Mouse (Mus musculus): ENCODE data around the gene Plekhg1.

Gene Plekhg1

DNA sequence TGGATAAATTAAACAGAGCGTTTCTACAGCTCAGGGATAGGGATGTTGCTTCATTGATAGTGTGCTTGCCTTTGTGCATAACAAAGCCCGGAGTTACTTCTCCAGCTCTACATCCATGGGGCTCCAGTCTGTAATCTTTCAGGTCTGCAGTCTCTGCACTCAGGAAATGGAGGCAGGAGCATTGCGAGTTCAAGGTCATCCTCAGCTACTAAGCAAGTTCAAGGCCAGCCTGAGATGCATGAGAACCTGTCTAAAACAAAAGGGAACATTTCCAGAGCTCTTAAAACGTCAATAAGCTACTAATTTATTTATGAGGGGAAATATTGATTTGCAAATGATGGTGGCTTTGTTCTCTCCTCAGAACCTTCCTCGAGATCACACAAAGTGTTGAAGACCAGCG is 209.1 kb downstream of the Plekhg1 start:
- DNase-seq (ENCODE audit: low read depth, low spot score): no peak

DNA sequence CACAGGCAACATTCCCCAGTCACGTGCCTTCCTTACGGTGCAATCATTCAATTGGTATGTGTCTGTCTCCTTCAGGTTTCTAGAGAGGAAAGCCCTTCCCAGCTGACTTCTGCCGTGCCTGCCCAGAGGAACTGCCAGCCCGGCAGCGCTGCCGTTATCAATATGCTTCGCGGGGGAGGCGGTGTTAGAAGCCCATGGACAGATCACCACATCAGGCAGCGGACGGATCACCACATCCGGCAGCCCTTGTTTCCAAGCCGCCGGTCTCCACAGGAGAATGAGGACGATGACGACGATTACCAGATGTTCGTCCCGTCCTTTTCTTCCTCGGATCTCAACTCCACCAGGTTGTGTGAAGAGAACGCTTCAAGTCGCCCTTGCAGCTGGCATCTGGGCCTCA is 216.3 kb downstream of the Plekhg1 start:
- DNase-seq (ENCODE audit: low read depth, low spot score): no peak

DNA sequence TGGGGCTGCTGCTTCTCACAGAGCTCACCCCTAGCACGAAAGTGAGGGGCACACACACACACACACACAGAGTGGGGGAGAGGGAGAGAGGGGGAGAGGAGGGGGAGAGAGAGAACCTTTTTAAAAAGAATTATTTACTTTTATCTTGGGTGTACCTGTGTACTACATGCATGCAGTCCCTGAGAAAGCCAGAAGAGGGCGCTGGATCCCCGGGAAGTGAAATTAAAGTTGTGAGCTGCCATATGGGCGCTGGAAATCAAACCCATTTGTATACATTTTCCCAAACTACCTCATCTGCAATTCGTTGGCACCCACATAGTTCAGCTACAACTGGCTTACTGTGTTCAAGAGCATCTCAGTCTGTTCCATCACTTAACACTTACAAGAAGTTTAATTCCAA is 218.4 kb downstream of the Plekhg1 start:
- no peak for DNase-seq (ENCODE audit: low read depth, low spot score)

DNA sequence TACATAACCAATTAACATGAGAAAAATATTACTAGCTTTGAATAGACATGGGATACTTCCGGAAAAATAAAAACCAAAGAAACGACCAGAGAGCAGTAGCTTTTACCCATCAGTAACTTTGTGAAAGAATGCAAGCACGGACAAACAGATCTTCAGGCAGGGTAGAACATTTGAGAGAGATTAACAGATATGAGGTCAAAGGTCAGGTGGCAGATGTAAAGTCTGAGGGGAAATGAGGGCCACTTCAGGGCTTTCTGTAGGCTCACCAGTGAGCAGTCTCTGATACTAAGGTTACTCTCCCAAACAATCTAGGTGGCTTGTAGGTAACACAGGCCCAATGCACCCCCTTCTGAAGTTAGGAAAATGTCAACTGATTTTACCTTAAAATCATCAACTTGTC is 228.9 kb downstream of the Plekhg1 start:
- DNase-seq (ENCODE audit: low read depth, low spot score): no peak

- no peak for DNase-seq (ENCODE audit: low read depth, low spot score)
These were observed 232.1 kb downstream of the Plekhg1 start for GRCm38 (mm10) chr10:3972237-3972636.

DNA sequence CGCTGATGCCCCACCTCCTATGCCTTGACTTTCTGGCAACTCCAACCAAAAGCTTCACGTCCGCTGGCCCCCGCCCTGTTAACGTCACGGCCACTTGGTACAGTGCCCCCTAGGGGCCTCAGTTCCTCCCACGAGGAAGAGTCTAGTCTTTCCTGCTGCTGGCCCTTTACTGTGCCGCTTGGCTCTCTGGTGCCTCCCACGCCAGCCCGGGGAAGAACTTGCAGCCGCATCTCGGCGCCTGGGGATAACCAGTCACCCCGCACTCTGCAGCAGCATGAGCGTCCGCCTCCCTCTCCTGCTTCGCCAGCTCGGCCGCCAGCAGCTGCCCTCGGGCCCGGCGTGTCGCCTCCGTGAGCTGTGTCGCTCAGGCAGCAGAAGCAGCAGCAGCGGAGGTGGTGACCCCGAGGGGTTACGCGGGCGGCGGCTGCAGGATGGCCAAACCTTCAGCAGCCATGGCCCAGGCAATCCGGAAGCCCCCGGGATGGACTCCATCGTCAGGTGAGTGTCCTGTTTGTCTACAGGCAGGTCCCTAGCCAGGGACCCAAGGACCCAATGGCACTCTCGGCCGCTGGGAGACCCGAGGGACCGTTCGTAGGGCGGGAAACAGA is 232.9 kb downstream of the Plekhg1 start, which contains the start of gene Mthfd1l:
Gene Mthfd1l, plus strand, starts transcription at position 138 of the 608 bp plus-strand sequence.
- DNase-seq (ENCODE audit: low read depth, low spot score): peak; percentile 60

GRCm38 (mm10) chr10:3973589-3974070 is 233.5 kb downstream of the Plekhg1 start:
- DNase-seq (ENCODE audit: low read depth, low spot score): peak; percentile 80

GRCm38 (mm10) chr10:3974380-3974779 is 234.2 kb downstream of the Plekhg1 start:
- DNase-seq (ENCODE audit: low read depth, low spot score): no peak

- no peak for DNase-seq (ENCODE audit: low read depth, low spot score)
These were observed 235.9 kb downstream of the Plekhg1 start for GRCm38 (mm10) chr10:3975898-3976622.

DNA sequence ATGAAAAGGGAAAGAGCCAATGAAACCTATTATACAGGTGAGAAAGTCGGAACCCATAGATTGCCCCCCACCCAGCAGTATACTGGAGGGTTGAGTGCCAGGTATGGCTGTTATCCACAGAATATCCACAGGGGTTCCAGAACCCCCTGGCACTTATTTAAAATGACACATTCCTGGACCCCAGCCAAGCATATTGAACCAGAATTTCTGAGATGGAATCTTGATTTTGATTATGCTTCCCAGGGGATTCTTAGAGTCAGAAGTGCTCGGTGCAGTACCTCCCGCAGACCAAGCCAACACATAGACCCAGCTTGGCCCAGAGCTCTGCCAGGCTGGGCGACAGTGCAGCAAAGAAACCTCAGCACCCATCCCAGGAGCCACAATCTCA is 236.5 kb downstream of the Plekhg1 start:
- DNase-seq (ENCODE audit: low read depth, low spot score): no peak

DNA sequence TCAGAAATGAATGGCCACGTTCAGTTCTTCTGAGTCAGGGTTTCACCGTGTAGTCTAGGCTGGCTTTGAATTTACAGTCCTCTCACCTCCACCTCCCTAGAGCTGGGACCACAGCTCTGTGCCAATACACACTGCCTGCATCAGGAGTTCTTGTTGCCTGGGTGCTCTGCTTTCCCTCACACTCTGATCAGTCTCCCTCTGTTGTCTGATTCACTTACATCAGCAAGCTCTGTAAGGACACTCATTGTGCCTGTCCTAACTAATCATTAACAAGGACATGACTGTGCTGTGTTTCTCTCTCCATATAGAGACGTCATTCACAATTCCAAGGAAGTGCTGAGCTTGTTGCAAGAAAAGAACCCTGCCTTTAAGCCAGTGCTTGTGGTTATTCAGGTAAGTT is 238.2 kb downstream of the Plekhg1 start:
- no peak for DNase-seq (ENCODE audit: low read depth, low spot score)

DNA sequence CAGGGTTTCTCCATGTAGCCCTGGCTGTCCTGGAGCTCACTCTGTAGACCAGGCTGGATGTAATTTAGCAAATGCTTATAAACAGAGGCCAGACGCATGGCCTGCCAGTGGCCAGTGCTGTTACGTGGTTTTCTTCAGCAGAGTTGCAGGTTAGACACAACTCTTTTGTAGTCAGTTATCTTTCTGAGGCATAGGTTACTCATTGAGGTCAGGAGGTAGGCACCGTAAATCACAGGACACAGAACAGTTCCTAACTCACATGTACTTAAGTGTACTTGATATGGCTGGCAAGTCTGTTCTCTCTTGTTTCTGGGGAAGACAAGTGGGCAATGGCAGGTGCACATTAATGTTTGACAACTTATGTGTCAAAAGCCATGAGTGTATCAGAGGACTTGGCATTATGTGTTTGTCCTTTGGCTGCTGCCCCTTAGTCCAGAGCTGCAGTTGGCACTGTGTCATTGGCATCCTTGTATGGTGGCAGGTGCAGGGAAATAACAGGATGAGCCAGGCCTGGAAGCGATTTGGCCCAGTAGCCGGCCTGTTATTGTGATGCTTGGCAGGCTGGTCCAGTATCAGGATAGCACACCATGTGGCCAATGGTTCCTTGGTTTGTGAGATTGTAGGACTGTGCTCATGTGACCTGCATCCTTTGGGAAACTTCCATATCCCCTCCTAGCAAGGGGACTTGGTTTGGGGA is 238.8 kb downstream of the Plekhg1 start:
- no peak for DNase-seq (ENCODE audit: low read depth, low spot score)

DNA sequence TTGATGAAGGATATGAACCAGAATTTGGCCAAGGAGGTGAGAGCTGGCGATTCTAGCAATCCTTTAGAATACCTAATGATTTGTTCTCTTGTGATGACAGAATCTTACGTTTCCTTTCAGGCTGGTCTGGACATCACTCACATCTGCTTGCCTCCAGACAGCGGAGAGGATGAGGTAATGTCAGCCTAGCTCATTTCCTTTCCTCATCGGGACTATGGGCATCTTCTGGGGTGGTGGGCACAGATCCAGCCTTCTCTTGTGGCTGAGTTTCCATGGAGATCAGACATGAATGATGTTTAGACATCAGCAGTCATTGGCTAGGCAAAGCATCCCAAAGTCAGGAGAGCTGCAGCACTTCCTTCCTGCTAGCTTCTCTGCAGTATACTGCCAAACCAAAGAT is 240.1 kb downstream of the Plekhg1 start:
- DNase-seq (ENCODE audit: low read depth, low spot score): no peak

GRCm38 (mm10) chr10:3990295-3990883 is 250.2 kb downstream of the Plekhg1 start:
- DNase-seq (ENCODE audit: low read depth, low spot score): no peak

DNA sequence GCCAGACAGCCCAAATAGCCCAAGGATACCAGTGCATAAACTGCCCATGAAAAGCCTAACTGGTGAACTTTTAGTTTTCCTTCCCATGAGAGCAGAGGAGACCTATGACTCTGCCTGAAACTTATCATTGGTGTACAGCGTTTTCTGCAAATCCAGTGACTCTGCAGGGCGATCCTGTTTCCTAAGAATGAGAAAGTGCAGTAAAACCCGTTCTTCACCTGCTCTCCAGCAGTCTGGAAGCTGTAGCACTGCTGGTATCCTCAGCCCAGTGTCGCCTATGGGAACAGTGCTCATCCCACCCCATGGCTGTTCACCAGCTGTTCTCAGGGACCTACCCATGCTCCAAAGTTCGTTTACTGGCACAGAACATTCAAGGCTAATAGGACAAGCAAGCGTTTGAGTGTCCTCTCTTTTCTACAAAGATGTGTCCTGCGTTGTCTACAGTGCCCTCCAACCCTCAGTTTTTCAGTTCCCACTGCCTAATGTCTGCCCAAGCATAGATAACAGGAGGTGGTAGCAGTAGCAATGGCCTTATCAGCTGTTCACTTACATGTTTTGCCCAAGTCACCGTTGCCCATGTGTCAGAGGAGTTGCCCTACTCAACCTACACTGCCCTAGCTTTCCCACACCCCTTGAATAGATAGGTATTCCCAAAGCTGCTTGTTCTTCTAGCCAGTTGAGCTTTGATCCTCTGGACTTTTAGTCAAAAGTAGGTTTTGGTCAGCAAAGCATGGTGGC is 253.4 kb downstream of the Plekhg1 start:
- DNase-seq (ENCODE audit: low read depth, low spot score): no peak

DNA sequence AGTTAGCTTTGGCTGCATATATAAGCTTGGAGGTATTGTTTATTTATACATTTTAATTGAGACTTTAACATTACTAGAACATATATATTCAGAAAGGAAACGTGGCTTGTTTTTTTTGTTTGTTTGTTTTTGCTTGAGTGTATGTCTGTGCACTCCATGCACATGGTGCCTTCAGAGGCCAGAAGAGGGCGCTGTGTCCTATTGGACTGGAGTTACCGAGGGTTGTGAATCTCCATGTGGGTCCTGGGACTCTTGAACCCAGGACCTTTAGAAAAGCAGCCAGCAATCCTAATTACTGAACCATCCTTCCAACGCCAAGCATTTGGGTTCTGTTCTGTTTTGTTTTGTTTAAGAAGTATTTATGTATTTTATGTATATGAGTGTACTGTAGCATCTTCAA is 255.1 kb downstream of the Plekhg1 start:
- no peak for DNase-seq (ENCODE audit: low read depth, low spot score)

- peak; percentile 87 for DNase-seq (ENCODE audit: low read depth, low spot score)
These were observed 256.2 kb downstream of the Plekhg1 start for GRCm38 (mm10) chr10:3996170-3996876.

GRCm38 (mm10) chr10:3997851-3998426 is 257.8 kb downstream of the Plekhg1 start:
- DNase-seq (ENCODE audit: low read depth, low spot score): no peak

GRCm38 (mm10) chr10:4002711-4003110 is 262.5 kb downstream of the Plekhg1 start:
- no peak for DNase-seq (ENCODE audit: low read depth, low spot score)

- DNase-seq (ENCODE audit: low read depth, low spot score): no peak
These were observed 265.0 kb downstream of the Plekhg1 start for GRCm38 (mm10) chr10:4005191-4005590.

All from skeletal muscle tissue, adult 2 months (tissue).